Mouse (Mus musculus): ENCODE data around the gene Rab23. TPM values are rescaled to one million over a fixed set of nuclear protein-coding genes. Genes with fewer than 3 reads are reported as not detected.

The Rab23 gene
- polyA plus RNA-seq, 1 experiment from 2014 or later = 23.8 TPM

DNA sequence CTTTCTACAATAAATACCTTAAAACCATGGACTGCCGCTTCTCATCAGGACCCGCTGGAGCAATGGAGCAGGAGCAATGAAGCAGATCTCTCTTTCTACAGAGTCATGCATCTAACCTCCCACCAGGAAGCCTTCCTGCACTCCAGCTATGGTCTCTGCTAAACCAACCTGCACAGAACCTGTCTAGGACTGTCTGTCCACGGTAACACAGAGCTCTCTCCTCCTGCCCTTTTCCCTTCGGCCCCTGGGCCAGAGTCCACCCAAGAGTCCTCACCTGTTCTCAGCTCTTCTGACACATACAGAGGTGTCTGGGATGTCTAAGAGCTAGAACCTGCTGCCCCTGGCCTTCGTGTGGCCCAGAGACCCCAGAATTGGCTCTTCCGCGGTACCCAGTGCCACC is 38.8 kb upstream of the Rab23 start:
- Histone ChIP-seq H3K4me3 (ENCODE audit: low read depth, low read length) (no peak overlapping the region), H3K9ac (no peak overlapping the region), H3K4me1 (ENCODE audit: insufficient read depth) (no peaks in the 10 kb centered on the region), H3K27me3 (ENCODE audit: insufficient read depth, low read length) (no peaks in the 10 kb centered on the region), H3K27ac (ENCODE audit: low read depth) (no peak overlapping the region), H3K9me3 (ENCODE audit: low read depth, low read length) (no peaks in the 10 kb centered on the region), H3K4me2 (no peak overlapping the region), H3K36me3 (ENCODE audit: insufficient read depth) (no peaks in the 10 kb centered on the region)
- WGBS = 92% methylated on average over 7 of the region's 7 CpGs
- TF ChIP-seq CTCF (IDR thresholded peaks at IDR 0.05; ENCODE audit: low read depth) = no peak
- DNase-seq = no peak
- no peak for ATAC-seq (ENCODE audit: insufficient read depth)

GRCm38 (mm10) chr1:33684459-33684858 is 35.2 kb upstream of the Rab23 start:
- 70% methylated on average over 8 of the region's 8 CpGs for WGBS
- Histone ChIP-seq H3K4me2 (no peak overlapping the region), H3K27ac (ENCODE audit: low read depth) (no peak overlapping the region), H3K27me3 (ENCODE audit: insufficient read depth, low read length) (no peaks in the 10 kb centered on the region), H3K9me3 (ENCODE audit: low read depth, low read length) (no peaks in the 10 kb centered on the region), H3K4me3 (ENCODE audit: low read depth, low read length) (no peak overlapping the region), H3K36me3 (ENCODE audit: insufficient read depth) (no peaks in the 10 kb centered on the region), H3K9ac (no peak overlapping the region), H3K4me1 (ENCODE audit: insufficient read depth) (no peaks in the 10 kb centered on the region)
- DNase-seq (peak; percentile 71), ATAC-seq (ENCODE audit: insufficient read depth) (no peak)
- peak; percentile 59 for TF ChIP-seq CTCF (IDR thresholded peaks at IDR 0.05; ENCODE audit: low read depth)

DNA sequence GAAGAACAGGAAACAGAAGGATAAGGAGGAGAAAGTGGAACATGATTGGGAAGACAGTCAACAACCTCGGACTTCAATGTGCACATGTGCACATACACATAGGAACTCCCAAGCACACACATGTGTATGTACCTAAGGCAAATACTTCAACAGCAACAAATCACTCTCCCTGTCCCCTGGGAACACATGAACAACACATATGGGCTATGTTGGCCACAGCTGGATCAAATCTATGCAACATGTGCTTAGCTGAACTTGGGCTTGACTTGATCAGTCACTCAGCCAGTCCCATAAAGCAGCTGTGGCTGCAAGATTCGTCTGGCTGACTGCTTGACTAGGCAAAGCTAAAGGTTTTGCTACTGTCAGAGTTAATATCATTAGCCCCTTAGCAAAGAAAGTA is 30.9 kb upstream of the Rab23 start:
- ATAC-seq (ENCODE audit: insufficient read depth) (no peak), DNase-seq (no peak)
- TF ChIP-seq CTCF (IDR thresholded peaks at IDR 0.05; ENCODE audit: low read depth) = no peak
- no peak overlapping the region for H3K4me2 ChIP-seq
- no peaks in the 10 kb centered on the region for H3K4me1 ChIP-seq (ENCODE audit: insufficient read depth)
- H3K9me3 ChIP-seq (ENCODE audit: low read depth, low read length) = no peaks in the 10 kb centered on the region
- no peak overlapping the region for H3K9ac ChIP-seq
- 50% methylated on average over 2 of the region's 2 CpGs for WGBS
- H3K4me3 ChIP-seq (ENCODE audit: low read depth, low read length) = no peak overlapping the region
- H3K27me3 ChIP-seq (ENCODE audit: insufficient read depth, low read length) = no peaks in the 10 kb centered on the region
- H3K27ac ChIP-seq (ENCODE audit: low read depth) = no peak overlapping the region
- H3K36me3 ChIP-seq (ENCODE audit: insufficient read depth) = no peaks in the 10 kb centered on the region

DNA sequence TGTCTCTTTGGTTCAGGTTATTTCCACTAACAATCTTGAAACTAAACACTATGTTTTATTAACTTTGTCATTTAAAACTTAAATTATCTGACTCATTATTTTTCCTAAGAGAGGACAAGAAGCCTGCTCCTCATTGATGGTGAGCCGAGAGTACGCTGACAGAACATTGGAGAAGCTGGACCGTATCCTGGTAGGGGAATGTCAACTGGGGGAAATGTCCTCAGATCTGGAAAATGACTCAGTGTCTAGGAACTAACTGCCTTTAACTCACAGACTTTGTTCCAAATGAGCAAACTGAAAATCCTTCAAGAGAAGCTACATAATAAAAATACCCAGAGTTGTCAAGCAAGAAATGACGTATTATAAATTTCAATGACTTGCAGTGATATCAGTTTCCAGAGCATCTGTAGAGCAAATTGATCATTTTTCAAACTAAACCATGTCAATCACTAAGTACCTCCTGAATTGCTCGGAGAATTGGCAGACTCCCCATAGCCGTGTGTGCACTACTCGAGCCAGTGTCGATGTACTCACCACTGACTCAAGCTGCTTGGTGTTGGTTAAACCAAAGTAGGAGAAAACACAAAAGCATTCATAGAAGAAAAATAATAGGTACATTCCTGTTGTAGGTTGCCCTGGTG is 30.1 kb upstream of the Rab23 start:
- Histone ChIP-seq H3K4me2 (no peak overlapping the region), H3K9ac (no peak overlapping the region), H3K36me3 (ENCODE audit: insufficient read depth) (no peaks in the 10 kb centered on the region), H3K9me3 (ENCODE audit: low read depth, low read length) (no peaks in the 10 kb centered on the region), H3K27me3 (ENCODE audit: insufficient read depth, low read length) (no peaks in the 10 kb centered on the region), H3K27ac (ENCODE audit: low read depth) (no peak overlapping the region), H3K4me1 (ENCODE audit: insufficient read depth) (no peaks in the 10 kb centered on the region), H3K4me3 (ENCODE audit: low read depth, low read length) (no peak overlapping the region)
- DNase-seq (no peak), ATAC-seq (ENCODE audit: insufficient read depth) (no peak)
- TF ChIP-seq CTCF (IDR thresholded peaks at IDR 0.05; ENCODE audit: low read depth) = no peak
- 78% methylated on average over 8 of the region's 8 CpGs for WGBS

- Histone ChIP-seq H3K36me3 (ENCODE audit: insufficient read depth) (no peaks in the 10 kb centered on the region), H3K27ac (ENCODE audit: low read depth) (no peak overlapping the region), H3K4me1 (ENCODE audit: insufficient read depth) (no peaks in the 10 kb centered on the region), H3K4me3 (ENCODE audit: low read depth, low read length) (no peak overlapping the region), H3K9ac (no peak overlapping the region), H3K9me3 (ENCODE audit: low read depth, low read length) (no peaks in the 10 kb centered on the region), H3K27me3 (ENCODE audit: insufficient read depth, low read length) (no peaks in the 10 kb centered on the region), H3K4me2 (no peak overlapping the region)
- DNase-seq = no peak
- no peak for ATAC-seq (ENCODE audit: insufficient read depth)
- WGBS = 33% methylated on average over 4 of the region's 4 CpGs
- no peak for TF ChIP-seq CTCF (IDR thresholded peaks at IDR 0.05; ENCODE audit: low read depth)
Measured at GRCm38 (mm10) chr1:33690087-33690448, 29.6 kb upstream of the Rab23 start.

DNA sequence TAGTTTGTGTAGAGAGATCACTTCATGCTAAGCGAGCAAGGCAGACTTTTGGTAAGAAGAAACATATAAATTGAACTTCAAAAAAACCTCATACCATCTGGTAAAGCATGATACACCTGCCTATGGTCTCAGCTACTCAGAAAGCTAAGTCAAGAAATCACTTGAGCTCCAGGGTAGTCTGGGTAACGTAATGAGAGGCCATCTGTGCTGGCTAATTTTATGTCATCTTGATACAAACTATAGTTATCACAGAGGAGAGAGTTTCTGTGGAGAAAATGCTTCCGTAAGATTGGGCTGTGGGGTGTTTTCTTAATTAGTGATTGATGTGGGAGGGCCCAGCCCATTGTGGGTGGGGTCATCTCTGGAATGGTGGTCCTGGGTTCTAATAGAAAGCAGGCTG is 25.8 kb upstream of the Rab23 start:
- WGBS = 75% methylated on average over 3 of the region's 3 CpGs
- no peaks in the 10 kb centered on the region for H3K36me3 ChIP-seq (ENCODE audit: insufficient read depth)
- H3K4me3 ChIP-seq (ENCODE audit: low read depth, low read length) = no peak overlapping the region
- TF ChIP-seq CTCF (IDR thresholded peaks at IDR 0.05; ENCODE audit: low read depth) = no peak
- no peaks in the 10 kb centered on the region for H3K27me3 ChIP-seq (ENCODE audit: insufficient read depth, low read length)
- no peaks in the 10 kb centered on the region for H3K4me1 ChIP-seq (ENCODE audit: insufficient read depth)
- no peak overlapping the region for H3K9ac ChIP-seq
- DNase-seq = no peak
- no peaks in the 10 kb centered on the region for H3K9me3 ChIP-seq (ENCODE audit: low read depth, low read length)
- H3K27ac ChIP-seq (ENCODE audit: low read depth) = no peak overlapping the region
- no peak overlapping the region for H3K4me2 ChIP-seq
- no peak for ATAC-seq (ENCODE audit: insufficient read depth)

DNA sequence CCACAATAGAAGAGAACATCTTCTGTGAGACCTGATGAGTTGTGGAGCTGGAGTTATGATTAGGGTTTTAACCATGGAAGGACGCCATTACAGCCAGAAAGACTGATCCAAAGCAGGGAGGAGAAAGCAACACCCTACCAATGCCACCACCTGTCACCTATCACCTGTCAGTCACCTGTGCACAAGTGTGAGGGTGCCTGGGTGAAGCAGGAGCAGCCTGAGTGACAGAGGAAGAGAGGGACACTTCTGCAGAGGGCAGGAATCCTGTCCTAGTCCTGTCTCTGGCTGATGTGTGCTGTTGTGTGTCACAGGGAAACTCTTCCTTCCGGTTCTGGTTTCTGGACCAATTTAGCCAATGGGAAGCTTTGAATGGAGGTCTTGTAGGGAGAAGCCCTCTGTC is 23.7 kb upstream of the Rab23 start:
- DNase-seq = no peak
- no peaks in the 10 kb centered on the region for H3K27me3 ChIP-seq (ENCODE audit: insufficient read depth, low read length)
- H3K9ac ChIP-seq = no peak overlapping the region
- TF ChIP-seq CTCF (IDR thresholded peaks at IDR 0.05; ENCODE audit: low read depth) = no peak
- no peak overlapping the region for H3K27ac ChIP-seq (ENCODE audit: low read depth)
- H3K36me3 ChIP-seq (ENCODE audit: insufficient read depth) = no peaks in the 10 kb centered on the region
- H3K4me3 ChIP-seq (ENCODE audit: low read depth, low read length) = no peak overlapping the region
- 74% methylated on average over 2 of the region's 2 CpGs for WGBS
- no peak overlapping the region for H3K4me2 ChIP-seq
- H3K9me3 ChIP-seq (ENCODE audit: low read depth, low read length) = no peaks in the 10 kb centered on the region
- H3K4me1 ChIP-seq (ENCODE audit: insufficient read depth) = no peaks in the 10 kb centered on the region
- no peak for ATAC-seq (ENCODE audit: insufficient read depth)

DNA sequence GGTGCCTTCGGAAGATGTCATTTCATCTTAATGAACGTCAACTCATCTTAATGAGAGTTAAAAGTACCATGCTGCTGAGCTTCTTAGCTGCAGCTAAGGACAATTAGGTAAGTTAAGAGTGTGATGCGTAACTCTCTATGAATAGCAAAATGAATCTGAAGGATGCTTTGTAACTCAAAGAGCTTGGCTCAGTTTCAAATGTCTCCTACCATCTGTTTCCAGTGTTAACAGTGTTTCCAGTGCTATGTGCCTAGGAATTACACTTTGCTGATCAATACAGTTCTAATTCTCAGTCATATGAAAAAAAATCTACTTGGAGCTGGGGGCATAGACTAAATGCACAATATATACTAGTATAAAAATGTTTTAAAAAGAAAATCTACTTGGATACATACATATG is 18.4 kb upstream of the Rab23 start:
- Histone ChIP-seq H3K4me1 (ENCODE audit: insufficient read depth) (no peaks in the 10 kb centered on the region), H3K27ac (ENCODE audit: low read depth) (no peak overlapping the region), H3K4me2 (no peak overlapping the region), H3K4me3 (ENCODE audit: low read depth, low read length) (no peak overlapping the region), H3K9ac (no peak overlapping the region), H3K27me3 (ENCODE audit: insufficient read depth, low read length) (no peaks in the 10 kb centered on the region), H3K36me3 (ENCODE audit: insufficient read depth) (no peaks in the 10 kb centered on the region), H3K9me3 (ENCODE audit: low read depth, low read length) (no peaks in the 10 kb centered on the region)
- ATAC-seq (ENCODE audit: insufficient read depth) (no peak), DNase-seq (no peak)
- WGBS = 86% methylated on average over 3 of the region's 3 CpGs
- TF ChIP-seq CTCF (IDR thresholded peaks at IDR 0.05; ENCODE audit: low read depth) = no peak

Data from lung, embryonic 14.5 days (tissue).